Mouse (Mus musculus) myocyte (in vitro differentiated cells): ENCODE results near the gene Wdr59. TPM values are rescaled to one million over a fixed set of nuclear protein-coding genes. Genes with fewer than 3 reads are reported as not detected.

ENCODE experiments used
- H3K27me3 ChIP-seq: one replicate; pipeline ENCODE4 v1.6.1; 2011; ENCODE audit not compliant: control insufficient read depth, insufficient read depth, insufficient read length
- H3K36me3 ChIP-seq: one replicate; pipeline ENCODE4 v1.6.1; 2011; ENCODE audit not compliant: control insufficient read depth, insufficient read depth
- H3K4me2 ChIP-seq: one replicate; pipeline ENCODE4 v1.6.1; 2011; ENCODE audit warnings: low read depth, control low read depth
- H3K4me3 ChIP-seq: one replicate; pipeline ENCODE4 v1.5.1; 2011; ENCODE audit warnings: mild to moderate bottlenecking, control low read depth, moderate library complexity
- H3K79me2 ChIP-seq: one replicate; pipeline ENCODE4 v1.6.1; 2011; ENCODE audit not compliant: control insufficient read depth, insufficient read depth
- H3ac ChIP-seq: one replicate; pipeline ENCODE4 v1.6.1; 2011; ENCODE audit not compliant: control insufficient read depth, insufficient read length
- CEBPB ChIP-seq: IDR thresholded peaks from 2 replicates; pipeline ENCODE4 v1.6.1; 2011; ENCODE audit warnings: mild to moderate bottlenecking, moderate library complexity; ENCODE audit not compliant: poor library complexity, insufficient read depth, severe bottlenecking
- E2F4 ChIP-seq: IDR thresholded peaks from one replicate; pipeline ENCODE4 v1.6.1; 2011; ENCODE audit warnings: mild to moderate bottlenecking, control low read depth, moderate library complexity; ENCODE audit not compliant: insufficient read depth
- MAX ChIP-seq: IDR thresholded peaks from one replicate; pipeline ENCODE4 v1.6.1; 2011; ENCODE audit warnings: low read depth, mild to moderate bottlenecking, control low read depth
- MYOD1 ChIP-seq, 3 experiments: IDR thresholded peaks; one replicate each; pipeline ENCODE4 v1.6.1; 2011; ENCODE audit warnings: control low read depth in 2 of 3, low read depth in 2 of 3, mild to moderate bottlenecking in 2 of 3, moderate library complexity in 1 of 3; ENCODE audit not compliant: insufficient read length in 2 of 3, control insufficient read depth in 1 of 3
- MYOG ChIP-seq, 3 experiments: IDR thresholded peaks; one replicate each; pipeline ENCODE4 v1.6.1; 2011; ENCODE audit warnings: control low read depth in 2 of 3, low read depth in 2 of 3, mild to moderate bottlenecking in 2 of 3; ENCODE audit not compliant: insufficient read length in 2 of 3, control insufficient read depth in 1 of 3, insufficient read depth in 1 of 3
- POLR2A ChIP-seq: IDR thresholded peaks from one replicate; pipeline ENCODE4 v1.6.1; 2011; ENCODE audit warnings: low read depth, mild to moderate bottlenecking, control low read depth, moderate library complexity; ENCODE audit not compliant: insufficient read length
- POLR2AphosphoS2 ChIP-seq: IDR thresholded peaks from one replicate; pipeline ENCODE4 v1.6.1; 2011; ENCODE audit warnings: low read depth, control low read depth; ENCODE audit not compliant: insufficient read length
- REST ChIP-seq: IDR thresholded peaks from one replicate; pipeline ENCODE4 v1.6.1; 2011; ENCODE audit warnings: mild to moderate bottlenecking, control low read depth, moderate library complexity; ENCODE audit not compliant: insufficient read depth, insufficient read length
- SRF ChIP-seq: IDR thresholded peaks from one replicate; pipeline ENCODE4 v1.6.1; 2011; ENCODE audit warnings: low read depth; ENCODE audit not compliant: control insufficient read depth, insufficient read length
- TCF12 ChIP-seq: IDR thresholded peaks from one replicate; pipeline ENCODE4 v1.6.1; 2011; ENCODE audit warnings: mild to moderate bottlenecking, control low read depth; ENCODE audit not compliant: poor library complexity, insufficient read depth, severe bottlenecking
- TCF3 ChIP-seq: IDR thresholded peaks from one replicate; pipeline ENCODE4 v1.6.1; 2011; ENCODE audit warnings: low read depth, control low read depth; ENCODE audit not compliant: insufficient read length
- USF1 ChIP-seq: IDR thresholded peaks from one replicate; pipeline ENCODE4 v1.6.1; 2011; ENCODE audit warnings: low read depth, mild to moderate bottlenecking, control low read depth, moderate library complexity
- polyA plus RNA-seq: library from polyadenylated mRNA; unstranded; fragments of >200 nt; fragmentation: generic; extraction: Trizol; gene quantifications from one replicate; pipeline ENCODE4 v1.2.1, GENCODE M21; 2012; ENCODE audit warnings: missing spikeins

Gene Wdr59
- polyA plus RNA-seq, 1 experiment, result 10.2 TPM

- Histone ChIP-seq H3K27me3 (no peaks in the 10 kb centered on the region), H3ac (no peak overlapping the region), H3K79me2 (peaks cover 91% of the 10 kb centered on the region), H3K36me3 (no peaks in the 10 kb centered on the region), H3K4me2 (peak overlapping the region; percentile 26), H3K4me3 (no peak overlapping the region)
- TF ChIP-seq POLR2A (no peak), E2F4 (no peak), TCF3 (no peak), MAX (no peak), MYOD1 (IDR thresholded peaks at IDR 0.05; ENCODE audit: control insufficient read depth in 1 of 3, insufficient read length in 2 of 3, low read depth in 2 of 3) (peak in 1 of 3 experiments; percentile 60), POLR2AphosphoS2 (no peak), MYOG (IDR thresholded peaks at IDR 0.05; ENCODE audit: control insufficient read depth in 1 of 3, insufficient read depth in 1 of 3, insufficient read length in 2 of 3, low read depth in 2 of 3) (peak in 1 of 3 experiments; percentile 10)
Observed at GRCm38 (mm10) chr8:111568029-111568428, 46.1 kb upstream of the Wdr59 start.

DNA sequence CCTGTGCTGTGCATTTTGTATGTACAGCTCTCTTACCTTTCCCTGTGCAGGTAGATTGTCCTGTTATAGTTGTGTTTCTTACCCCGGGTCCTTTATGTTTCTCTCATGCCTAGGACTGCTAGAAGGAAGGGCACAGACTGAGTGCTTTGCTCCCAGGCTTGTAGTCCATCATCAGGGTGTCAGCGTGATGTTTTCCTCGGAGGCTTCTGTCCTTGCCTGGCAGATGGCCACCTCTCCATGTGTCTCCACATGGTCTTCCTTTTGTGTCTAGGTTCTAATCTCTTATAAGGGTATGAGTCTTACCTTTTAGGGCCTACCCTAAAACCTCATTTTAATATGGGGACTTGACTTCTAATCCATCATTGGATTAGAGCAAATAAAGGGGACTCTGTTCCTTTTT is 45.7 kb upstream of the Wdr59 start:
- H3K4me3 ChIP-seq, result no peak overlapping the region
- H3K4me2 ChIP-seq, result peak overlapping the region; percentile 26

DNA sequence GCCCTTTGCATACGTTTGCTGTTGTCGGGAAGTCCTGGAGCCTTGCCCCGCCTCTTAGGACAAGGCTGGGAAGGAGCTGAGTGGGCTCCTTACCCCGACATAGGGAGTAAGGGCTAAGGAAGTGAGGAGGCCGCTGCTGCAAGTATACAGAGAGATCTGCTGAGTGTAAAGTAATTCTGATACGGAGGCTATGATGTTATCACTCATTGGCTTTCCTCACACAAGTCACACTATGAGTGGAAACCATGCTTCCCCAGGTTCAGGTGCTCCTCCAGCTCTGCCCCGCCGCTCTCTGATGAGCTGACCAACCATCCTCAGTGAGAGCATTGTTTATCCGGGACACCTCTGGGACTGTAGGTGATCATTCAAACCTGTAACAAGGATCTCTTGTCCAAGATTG is 44.4 kb upstream of the Wdr59 start:
- no peak overlapping the region for H3K4me2 ChIP-seq
- TF ChIP-seq CEBPB, result no peak
- no peak for TF ChIP-seq MAX
- no peak for TF ChIP-seq E2F4
- TF ChIP-seq SRF, result no peak
- no peak for TF ChIP-seq TCF12
- TF ChIP-seq POLR2AphosphoS2, result no peak
- TF ChIP-seq MYOD1 (IDR thresholded peaks at IDR 0.05; ENCODE audit: control insufficient read depth in 1 of 3, insufficient read length in 2 of 3, low read depth in 2 of 3), result no peak
- TF ChIP-seq POLR2A, result no peak
- TF ChIP-seq MYOG (IDR thresholded peaks at IDR 0.05; ENCODE audit: control insufficient read depth in 1 of 3, insufficient read depth in 1 of 3, insufficient read length in 2 of 3, low read depth in 2 of 3), result no peak
- TF ChIP-seq USF1, result no peak
- no peak for TF ChIP-seq TCF3
- no peaks in the 10 kb centered on the region for H3K27me3 ChIP-seq
- H3K4me3 ChIP-seq, result no peak overlapping the region
- H3K79me2 ChIP-seq, result peaks cover 77% of the 10 kb centered on the region
- no peaks in the 10 kb centered on the region for H3K36me3 ChIP-seq
- no peak overlapping the region for H3ac ChIP-seq

More for the DNA sequence above, 45.7 kb upstream of the Wdr59 start:
- Histone ChIP-seq H3K36me3 (no peaks in the 10 kb centered on the region), H3K27me3 (no peaks in the 10 kb centered on the region), H3K79me2 (peaks cover 88% of the 10 kb centered on the region), H3ac (no peak overlapping the region)
- TF ChIP-seq MYOD1 (IDR thresholded peaks at IDR 0.05; ENCODE audit: control insufficient read depth in 1 of 3, insufficient read length in 2 of 3, low read depth in 2 of 3) (no peak), E2F4 (no peak), TCF12 (no peak), REST (no peak), POLR2AphosphoS2 (no peak), SRF (no peak), POLR2A (no peak)

- no peaks in the 10 kb centered on the region for H3K36me3 ChIP-seq
- H3K4me2 ChIP-seq, result no peak overlapping the region
- no peak overlapping the region for H3ac ChIP-seq
- TF ChIP-seq E2F4, result no peak
- no peak for TF ChIP-seq USF1
- TF ChIP-seq REST, result no peak
- TF ChIP-seq MYOD1 (IDR thresholded peaks at IDR 0.05; ENCODE audit: control insufficient read depth in 1 of 3, insufficient read length in 2 of 3, low read depth in 2 of 3), result no peak
- H3K4me3 ChIP-seq, result no peak overlapping the region
- H3K27me3 ChIP-seq, result no peaks in the 10 kb centered on the region
- peaks cover 72% of the 10 kb centered on the region for H3K79me2 ChIP-seq
Observed at GRCm38 (mm10) chr8:111565784-111566191, 43.9 kb upstream of the Wdr59 start.

DNA sequence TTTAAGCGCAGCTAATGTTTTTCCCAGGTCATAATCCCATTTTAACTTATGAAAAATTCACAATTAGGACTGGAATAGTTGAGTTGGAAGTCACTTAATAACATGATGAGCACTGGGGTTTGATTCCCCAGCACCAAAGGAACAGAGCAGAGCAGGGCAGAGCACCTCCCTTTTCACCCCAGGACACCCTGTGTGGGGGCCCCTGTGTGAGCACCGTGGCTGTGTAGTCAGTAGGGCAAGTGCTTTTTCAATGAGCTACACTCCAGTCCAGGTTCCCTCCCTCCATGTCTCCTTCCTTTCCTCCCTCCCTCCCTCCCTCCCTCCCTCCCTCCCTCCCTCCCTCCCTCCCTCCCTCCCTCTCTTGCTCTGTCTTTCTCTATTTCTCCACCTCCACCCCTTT is 42.2 kb upstream of the Wdr59 start:
- Histone ChIP-seq H3K36me3 (no peaks in the 10 kb centered on the region), H3ac (no peak overlapping the region), H3K79me2 (peaks cover 69% of the 10 kb centered on the region), H3K4me3 (no peak overlapping the region), H3K27me3 (no peaks in the 10 kb centered on the region), H3K4me2 (no peak overlapping the region)
- TF ChIP-seq MYOG (IDR thresholded peaks at IDR 0.05; ENCODE audit: control insufficient read depth in 1 of 3, insufficient read depth in 1 of 3, insufficient read length in 2 of 3, low read depth in 2 of 3) (no peak), TCF12 (no peak), TCF3 (no peak), SRF (no peak), POLR2A (no peak), MYOD1 (IDR thresholded peaks at IDR 0.05; ENCODE audit: control insufficient read depth in 1 of 3, insufficient read length in 2 of 3, low read depth in 2 of 3) (no peak), CEBPB (no peak), REST (no peak), E2F4 (no peak), MAX (no peak), POLR2AphosphoS2 (no peak), USF1 (no peak)
